Mouse (Mus musculus): ENCODE measurements around the gene Plekhh2. TPM values are rescaled to one million over a fixed set of nuclear protein-coding genes. Genes with fewer than 3 reads are reported as not detected.

Gene Plekhh2
- polyA plus RNA-seq, 1 experiment from 2014 or later = 13.9 TPM

- Histone ChIP-seq H3K9me3 (ENCODE audit: control insufficient read depth, low read length) (no peaks in the 10 kb centered on the region), H3K4me2 (replicated peaks; ENCODE audit: low read depth, low read length) (no peak overlapping the region), H3K36me3 (ENCODE audit: control insufficient read depth, insufficient read depth, low read length) (no peaks in the 10 kb centered on the region; the same call in 1 of the 2 replicates), H3K27ac (ENCODE audit: low read depth, low read length) (no peak overlapping the region), H3K4me3 (ENCODE audit: low read length) (no peak overlapping the region), H3K27me3 (ENCODE audit: control insufficient read depth, insufficient read depth, low read length) (no peaks in the 10 kb centered on the region), H3K9ac (ENCODE audit: low read depth, low read length) (no peak overlapping the region), H3K4me1 (ENCODE audit: control insufficient read depth, insufficient read depth, low read length) (no peaks in the 10 kb centered on the region)
- WGBS = 83% methylated on average over 9 of the region's 9 CpGs
- no peak for ATAC-seq (ENCODE audit: low FRiP score, low TSS enrichment)
Observed at GRCm38 (mm10) chr17:84628611-84629010, 116.9 kb downstream of the Plekhh2 start.

- Histone ChIP-seq H3K9me3 (ENCODE audit: control insufficient read depth, low read length) (no peaks in the 10 kb centered on the region), H3K9ac (ENCODE audit: low read depth, low read length) (no peak overlapping the region), H3K27ac (ENCODE audit: low read depth, low read length) (no peak overlapping the region), H3K27me3 (ENCODE audit: control insufficient read depth, insufficient read depth, low read length) (no peaks in the 10 kb centered on the region), H3K36me3 (ENCODE audit: control insufficient read depth, insufficient read depth, low read length) (no peaks in the 10 kb centered on the region; the same call in 1 of the 2 replicates), H3K4me2 (replicated peaks; ENCODE audit: low read depth, low read length) (no peak overlapping the region), H3K4me1 (ENCODE audit: control insufficient read depth, insufficient read depth, low read length) (no peaks in the 10 kb centered on the region), H3K4me3 (ENCODE audit: low read length) (no peak overlapping the region)
- 86% methylated on average over 6 of the region's 6 CpGs for WGBS
- no peak for ATAC-seq (ENCODE audit: low FRiP score, low TSS enrichment)
Observed at GRCm38 (mm10) chr17:84631836-84632235, 120.1 kb downstream of the Plekhh2 start.

- no peak overlapping the region for H3K4me2 ChIP-seq (replicated peaks; ENCODE audit: low read depth, low read length)
- no peaks in the 10 kb centered on the region for H3K27me3 ChIP-seq (ENCODE audit: control insufficient read depth, insufficient read depth, low read length)
- no peaks in the 10 kb centered on the region for H3K9me3 ChIP-seq (ENCODE audit: control insufficient read depth, low read length)
- no peak overlapping the region for H3K27ac ChIP-seq (ENCODE audit: low read depth, low read length)
- no peaks in the 10 kb centered on the region; the same call in 1 of the 2 replicates for H3K36me3 ChIP-seq (ENCODE audit: control insufficient read depth, insufficient read depth, low read length)
- H3K4me1 ChIP-seq (ENCODE audit: control insufficient read depth, insufficient read depth, low read length) = no peaks in the 10 kb centered on the region
- WGBS = 82% methylated on average over 13 of the region's 13 CpGs
- no peak overlapping the region for H3K9ac ChIP-seq (ENCODE audit: low read depth, low read length)
- ATAC-seq (ENCODE audit: low FRiP score, low TSS enrichment) = no peak
- no peak overlapping the region for H3K4me3 ChIP-seq (ENCODE audit: low read length)
Observed at GRCm38 (mm10) chr17:84633443-84633842, 121.7 kb downstream of the Plekhh2 start.

GRCm38 (mm10) chr17:84636328-84636727 is 124.6 kb downstream of the Plekhh2 start:
- WGBS = 64% methylated on average over 8 of the region's 8 CpGs
- Histone ChIP-seq H3K9me3 (ENCODE audit: control insufficient read depth, low read length) (no peaks in the 10 kb centered on the region), H3K27me3 (ENCODE audit: control insufficient read depth, insufficient read depth, low read length) (no peaks in the 10 kb centered on the region), H3K27ac (ENCODE audit: low read depth, low read length) (no peak overlapping the region), H3K4me2 (replicated peaks; ENCODE audit: low read depth, low read length) (no peak overlapping the region), H3K4me1 (ENCODE audit: control insufficient read depth, insufficient read depth, low read length) (no peaks in the 10 kb centered on the region), H3K4me3 (ENCODE audit: low read length) (no peak overlapping the region), H3K9ac (ENCODE audit: low read depth, low read length) (no peak overlapping the region), H3K36me3 (ENCODE audit: control insufficient read depth, insufficient read depth, low read length) (no peaks in the 10 kb centered on the region; the same call in 1 of the 2 replicates)
- no peak for ATAC-seq (ENCODE audit: low FRiP score, low TSS enrichment)

GRCm38 (mm10) chr17:84637971-84638370 is 126.3 kb downstream of the Plekhh2 start:
- 94% methylated on average over 6 of the region's 6 CpGs for WGBS

GRCm38 (mm10) chr17:84639796-84640378 is 128.2 kb downstream of the Plekhh2 start:
- H3K9me3 ChIP-seq (ENCODE audit: control insufficient read depth, low read length) = no peaks in the 10 kb centered on the region
- H3K4me2 ChIP-seq (replicated peaks; ENCODE audit: low read depth, low read length) = no peak overlapping the region
- no peaks in the 10 kb centered on the region for H3K27me3 ChIP-seq (ENCODE audit: control insufficient read depth, insufficient read depth, low read length)
- no peak overlapping the region for H3K9ac ChIP-seq (ENCODE audit: low read depth, low read length)
- no peaks in the 10 kb centered on the region for H3K36me3 ChIP-seq (ENCODE audit: control insufficient read depth, insufficient read depth, low read length)
- H3K4me1 ChIP-seq (ENCODE audit: control insufficient read depth, insufficient read depth, low read length) = peaks cover 6% of the 10 kb centered on the region; the same call in 1 of the 2 replicates
- H3K4me3 ChIP-seq (ENCODE audit: low read length) = no peak overlapping the region
- ATAC-seq (ENCODE audit: low FRiP score, low TSS enrichment) = no peak
- no peak overlapping the region for H3K27ac ChIP-seq (ENCODE audit: low read depth, low read length)
- 81% methylated on average over 10 of the region's 10 CpGs for WGBS

More at GRCm38 (mm10) chr17:84637971-84638370, 126.3 kb downstream of the Plekhh2 start:
- no peak overlapping the region for H3K4me3 ChIP-seq (ENCODE audit: low read length)
- no peaks in the 10 kb centered on the region for H3K36me3 ChIP-seq (ENCODE audit: control insufficient read depth, insufficient read depth, low read length)
- no peak for ATAC-seq (ENCODE audit: low FRiP score, low TSS enrichment)
- no peak overlapping the region for H3K4me2 ChIP-seq (replicated peaks; ENCODE audit: low read depth, low read length)
- H3K4me1 ChIP-seq (ENCODE audit: control insufficient read depth, insufficient read depth, low read length) = 0 out of 2 replicates have a peak, but pooled peaks cover 2% of the 10 kb centered on the region
- H3K9ac ChIP-seq (ENCODE audit: low read depth, low read length) = no peak overlapping the region
- H3K9me3 ChIP-seq (ENCODE audit: control insufficient read depth, low read length) = no peaks in the 10 kb centered on the region
- H3K27me3 ChIP-seq (ENCODE audit: control insufficient read depth, insufficient read depth, low read length) = no peaks in the 10 kb centered on the region
- H3K27ac ChIP-seq (ENCODE audit: low read depth, low read length) = no peak overlapping the region

GRCm38 (mm10) chr17:84641893-84642292 is 130.2 kb downstream of the Plekhh2 start:
- Histone ChIP-seq H3K4me1 (ENCODE audit: control insufficient read depth, insufficient read depth, low read length) (peaks cover 19% of the 10 kb centered on the region; the same call in 1 of the 2 replicates), H3K4me2 (replicated peaks; ENCODE audit: low read depth, low read length) (no peak overlapping the region), H3K27ac (ENCODE audit: low read depth, low read length) (no peak overlapping the region), H3K27me3 (ENCODE audit: control insufficient read depth, insufficient read depth, low read length) (no peaks in the 10 kb centered on the region), H3K36me3 (ENCODE audit: control insufficient read depth, insufficient read depth, low read length) (no peaks in the 10 kb centered on the region), H3K4me3 (ENCODE audit: low read length) (no peak overlapping the region), H3K9me3 (ENCODE audit: control insufficient read depth, low read length) (no peaks in the 10 kb centered on the region), H3K9ac (ENCODE audit: low read depth, low read length) (no peak overlapping the region)
- 32% methylated on average over 3 of the region's 3 CpGs for WGBS
- ATAC-seq (ENCODE audit: low FRiP score, low TSS enrichment) = no peak

- Histone ChIP-seq H3K27ac (ENCODE audit: low read depth, low read length) (no peak overlapping the region), H3K36me3 (ENCODE audit: control insufficient read depth, insufficient read depth, low read length) (no peaks in the 10 kb centered on the region), H3K4me3 (ENCODE audit: low read length) (no peak overlapping the region), H3K4me1 (ENCODE audit: control insufficient read depth, insufficient read depth, low read length) (peaks cover 19% of the 10 kb centered on the region; the same call in 1 of the 2 replicates), H3K4me2 (replicated peaks; ENCODE audit: low read depth, low read length) (no peak overlapping the region), H3K9me3 (ENCODE audit: control insufficient read depth, low read length) (no peaks in the 10 kb centered on the region), H3K27me3 (ENCODE audit: control insufficient read depth, insufficient read depth, low read length) (no peaks in the 10 kb centered on the region), H3K9ac (ENCODE audit: low read depth, low read length) (no peak overlapping the region)
- 76% methylated on average over 9 of the region's 9 CpGs for WGBS
- no peak for ATAC-seq (ENCODE audit: low FRiP score, low TSS enrichment)
Observed at GRCm38 (mm10) chr17:84642324-84642723, 130.6 kb downstream of the Plekhh2 start.

GRCm38 (mm10) chr17:84644292-84645050 is 132.8 kb downstream of the Plekhh2 start:
- Histone ChIP-seq H3K9me3 (ENCODE audit: control insufficient read depth, low read length) (no peaks in the 10 kb centered on the region), H3K4me2 (replicated peaks; ENCODE audit: low read depth, low read length) (no peak overlapping the region), H3K36me3 (ENCODE audit: control insufficient read depth, insufficient read depth, low read length) (no peaks in the 10 kb centered on the region), H3K27me3 (ENCODE audit: control insufficient read depth, insufficient read depth, low read length) (no peaks in the 10 kb centered on the region), H3K4me1 (ENCODE audit: control insufficient read depth, insufficient read depth, low read length) (peaks cover 19% of the 10 kb centered on the region; the same call in 1 of the 2 replicates), H3K27ac (ENCODE audit: low read depth, low read length) (no peak overlapping the region), H3K9ac (ENCODE audit: low read depth, low read length) (no peak overlapping the region; the same call in 1 of the 2 replicates), H3K4me3 (ENCODE audit: low read length) (no peak overlapping the region)
- WGBS = 45% methylated on average over 16 of the region's 16 CpGs
- no peak; the same call in 1 of the 2 replicates for ATAC-seq (ENCODE audit: low FRiP score, low TSS enrichment)
